Mouse (Mus musculus) liver, adult (tissue): Measurements from ENCODE around the gene Kif26a.

Source experiments
- GATA4 ChIP-seq: IDR thresholded peaks from 2 replicates; pipeline ENCODE4 v1.6.1; 2014; ENCODE audit warnings: mild to moderate bottlenecking, low read length; ENCODE audit not compliant: insufficient replicate concordance

The Kif26a gene

DNA sequence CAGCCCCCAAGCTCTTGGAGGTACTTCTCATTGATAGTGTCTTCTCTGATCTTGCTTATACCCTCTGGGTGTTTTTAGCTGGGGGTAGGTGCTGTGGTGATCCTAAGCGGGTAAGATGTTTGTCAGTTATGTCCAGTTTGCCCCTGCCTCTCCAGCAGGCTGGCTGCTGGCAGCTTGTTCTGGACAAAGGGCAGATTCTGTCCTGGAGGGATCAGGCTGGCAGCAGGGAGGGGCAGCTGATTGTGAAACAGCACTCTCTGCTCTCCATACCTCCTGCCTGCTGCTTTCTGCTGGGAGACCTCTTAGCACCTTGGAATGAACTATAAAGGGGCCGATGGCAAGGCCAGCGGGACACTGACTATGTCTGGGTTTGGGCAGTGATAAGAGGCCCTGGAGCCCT is 71.7 kb downstream of the Kif26a start:
- TF ChIP-seq GATA4: no peak

- TF ChIP-seq GATA4: no peak
These were observed 75.3 kb downstream of the Kif26a start for GRCm38 (mm10) chr12:112221290-112221689.

DNA sequence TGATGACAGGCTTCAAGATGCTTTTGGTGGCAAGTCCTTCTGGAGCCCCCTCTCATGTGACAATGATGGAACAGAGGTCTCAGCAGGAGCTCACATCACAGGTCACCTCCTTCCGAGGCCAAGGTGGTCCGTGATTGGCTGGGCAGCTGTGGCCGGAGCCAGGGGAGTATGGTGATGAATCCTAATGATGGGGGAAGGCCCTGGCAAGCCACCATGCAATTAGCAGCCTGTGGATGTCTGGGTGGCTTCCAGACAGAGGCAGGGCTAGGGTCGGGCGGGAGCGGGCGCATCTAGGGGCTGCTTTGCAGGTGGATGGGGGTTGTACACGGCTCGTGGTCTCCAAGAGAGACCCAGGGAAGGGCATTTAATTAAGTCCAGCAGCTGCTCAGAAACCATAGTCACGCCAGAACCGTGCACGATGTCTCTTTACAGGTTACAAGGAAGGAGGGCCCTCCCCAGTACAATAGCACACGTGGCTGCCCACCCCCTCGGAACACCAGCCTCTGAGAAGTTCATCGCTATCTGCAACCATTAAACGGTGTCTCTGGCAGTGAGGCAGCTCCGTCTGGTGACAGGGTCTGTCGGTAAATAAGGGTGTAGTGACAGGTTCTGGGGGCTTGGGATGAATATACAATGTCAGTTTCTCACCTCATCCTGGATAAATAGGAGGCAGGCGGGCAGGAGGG is 75.9 kb downstream of the Kif26a start:
- no peak for TF ChIP-seq GATA4

DNA sequence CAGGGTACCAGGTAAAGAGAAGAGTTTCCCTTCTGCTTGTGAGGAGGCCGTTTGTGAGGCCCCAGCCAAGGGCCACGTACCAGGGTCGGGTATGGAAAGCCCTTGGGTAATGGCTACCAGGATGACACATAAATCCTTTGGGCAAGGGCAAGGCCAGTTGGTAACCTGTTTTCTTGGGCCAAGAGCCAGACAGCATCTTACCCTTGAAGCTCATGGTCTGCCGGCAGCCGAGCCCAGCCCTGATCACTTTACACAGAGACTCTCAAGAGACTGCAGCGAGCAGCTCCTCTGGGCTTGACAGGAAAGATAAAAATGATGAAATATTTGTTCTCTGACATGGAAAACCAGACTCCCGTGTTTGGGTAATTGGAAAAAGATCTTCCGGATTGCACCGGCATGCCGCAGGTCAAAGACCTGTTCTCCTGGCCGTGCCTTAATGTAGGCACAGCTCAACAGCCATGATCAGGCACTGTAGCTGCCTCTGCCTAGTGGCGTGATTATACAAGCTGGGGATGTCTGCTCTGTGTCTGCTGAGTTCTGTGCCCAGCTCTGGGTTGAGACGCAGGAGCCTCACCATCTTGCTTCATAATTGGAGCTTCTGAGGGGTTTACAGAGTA is 77.8 kb downstream of the Kif26a start:
- TF ChIP-seq GATA4: no peak

- no peak for TF ChIP-seq GATA4
These were observed 80.2 kb downstream of the Kif26a start for GRCm38 (mm10) chr12:112226238-112226637.

DNA sequence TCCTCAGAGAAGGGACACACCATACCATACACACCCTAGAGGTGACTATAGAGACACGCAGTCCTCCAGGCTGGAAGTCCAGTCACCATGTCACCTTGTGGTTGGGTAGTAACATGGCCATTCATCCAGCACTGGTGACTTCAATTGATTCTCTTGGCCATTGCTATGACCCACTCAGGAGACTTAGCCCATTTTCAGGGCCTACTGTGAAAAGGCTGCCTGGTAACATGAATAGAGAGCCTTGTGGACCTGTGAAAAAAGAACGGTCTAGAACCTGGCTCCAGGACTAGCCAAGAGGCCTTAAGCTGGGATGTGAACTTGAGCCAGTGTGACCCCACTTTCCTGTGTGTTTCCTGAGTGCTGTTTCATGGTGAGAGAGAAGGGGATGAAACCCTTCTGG is 80.6 kb downstream of the Kif26a start:
- TF ChIP-seq GATA4: no peak

DNA sequence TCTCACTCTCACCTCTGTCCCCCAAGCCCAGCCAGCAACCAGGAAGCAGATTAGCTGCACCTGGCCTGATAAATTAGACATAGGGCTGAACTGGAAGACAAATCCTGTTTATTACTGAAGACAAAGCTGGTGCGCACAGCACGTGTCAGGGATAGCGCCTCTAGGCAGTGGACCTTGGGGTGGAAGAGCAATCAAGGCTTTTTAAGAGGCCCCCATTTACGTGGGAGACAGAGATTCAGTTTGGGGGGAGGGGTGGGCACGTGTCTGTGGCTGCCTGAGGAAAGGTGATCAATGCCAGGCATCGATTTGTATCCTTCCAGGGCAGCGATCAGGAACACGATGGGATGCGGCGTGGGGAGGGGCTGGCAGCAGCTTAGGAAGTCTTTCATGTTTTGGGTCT is 83.1 kb downstream of the Kif26a start:
- TF ChIP-seq GATA4: no peak

DNA sequence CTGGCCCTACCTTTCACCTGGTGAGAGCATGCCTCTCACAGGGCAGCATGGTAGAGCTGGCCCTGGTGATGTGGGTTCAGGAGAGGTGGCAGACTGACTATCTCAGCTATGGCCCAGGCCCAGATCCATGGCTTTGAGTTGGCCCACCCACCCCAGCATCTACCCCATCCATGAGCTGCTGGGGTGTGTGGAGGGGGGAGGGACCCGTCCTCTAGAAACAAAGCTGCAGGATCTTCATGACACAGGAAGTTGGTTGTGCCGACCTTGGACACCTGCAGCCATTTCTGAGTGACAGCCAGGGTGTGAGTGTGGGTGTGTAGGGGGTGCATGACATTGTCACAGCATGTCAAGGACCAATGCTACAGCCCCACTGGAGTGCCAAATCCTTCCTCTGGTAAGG is 84.2 kb downstream of the Kif26a start:
- TF ChIP-seq GATA4: no peak
